Mouse (Mus musculus) pancreas, adult 10 weeks (tissue): ENCODE data around the gene Adamts4. TPM values are rescaled to one million over a fixed set of nuclear protein-coding genes. Genes with fewer than 3 reads are reported as not detected.

Experiments used
- polyA plus RNA-seq: library from polyadenylated mRNA; stranded (reverse); fragments of 350-450 nt; fragmentation: Illumina TruSeq; extraction: RNeasy Lipid Tissue Mini Kit (QIAGEN cat#74804); gene quantifications from one replicate; pipeline ENCODE4 v1.2.3, GENCODE M21; 2015; ENCODE audit warnings: low read depth, low replicate concordance; ENCODE audit not compliant: insufficient read depth

The Adamts4 gene
- polyA plus RNA-seq = 0.94 TPM

DNA sequence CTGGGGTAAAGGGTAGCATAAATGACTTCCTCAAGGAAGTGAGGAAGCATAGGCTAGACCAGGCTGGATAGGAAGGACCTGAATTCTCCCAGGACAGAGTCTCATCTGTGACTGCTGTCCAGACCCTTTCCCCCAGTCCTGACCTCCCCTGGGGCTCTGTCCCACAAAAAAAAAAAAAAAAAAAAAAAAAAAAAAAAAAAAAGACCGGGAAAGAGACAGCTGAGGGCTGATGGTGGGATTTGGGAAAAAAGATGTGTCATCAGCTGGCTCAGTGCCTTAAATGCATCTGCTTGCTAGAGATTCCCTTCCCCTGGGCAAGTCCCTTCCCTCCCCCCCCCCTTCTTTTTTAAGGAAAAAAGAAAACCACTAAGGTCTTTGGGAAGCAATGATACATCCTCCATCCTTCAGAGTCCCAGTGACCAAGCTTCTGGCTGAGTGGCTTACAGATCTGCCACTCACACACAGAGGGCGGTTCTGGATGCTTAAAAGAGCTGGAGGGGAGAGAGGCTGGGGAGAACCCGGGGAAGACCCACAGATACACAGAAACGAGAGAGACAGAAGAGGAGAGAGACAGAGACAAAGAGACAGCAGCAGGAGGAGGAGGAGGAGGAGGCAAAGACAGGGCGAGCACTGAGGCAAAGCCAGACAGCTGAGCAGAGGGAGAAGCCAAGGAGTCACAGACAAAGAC is at the start of gene Adamts4:
TSS of gene Adamts4 (plus strand) at position 509 of the 688 bp plus-strand sequence.

DNA sequence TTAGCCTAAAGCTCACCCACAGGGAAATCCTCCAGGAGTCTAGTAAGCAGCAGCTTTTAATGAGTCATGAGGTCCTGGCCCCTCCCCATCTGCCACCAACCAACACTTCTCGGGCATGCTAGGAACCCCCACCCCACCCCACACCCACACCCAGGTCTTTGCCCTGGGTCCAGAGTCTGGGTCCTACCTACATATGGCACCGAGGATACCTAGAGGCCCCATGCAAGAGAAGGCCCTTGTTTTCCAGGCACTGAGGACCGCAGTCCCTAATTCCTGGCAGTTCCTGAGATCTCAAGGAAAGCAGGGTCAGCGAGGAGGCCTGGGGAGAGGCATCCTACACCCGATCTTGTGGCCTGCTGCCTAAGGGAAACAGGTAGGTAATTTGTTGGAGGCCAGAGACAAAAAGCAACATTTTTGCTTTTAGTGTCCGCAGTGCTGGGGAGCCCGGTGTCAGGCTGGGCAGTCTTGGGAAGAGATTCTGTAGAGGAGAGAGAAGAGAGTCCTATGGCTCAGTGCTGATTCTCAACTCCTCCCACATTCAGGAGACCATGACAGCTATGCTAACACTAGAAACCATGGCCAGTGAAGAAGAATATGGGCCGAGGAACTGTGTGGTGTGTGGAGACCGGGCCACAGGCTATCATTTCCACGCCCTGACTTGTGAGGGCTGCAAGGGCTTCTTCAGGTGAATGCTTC is 36.3 kb upstream of the Adamts4 start, which contains the start of gene Nr1i3:
TSS of gene Nr1i3 (plus strand) at position 170 of the 696 bp plus-strand sequence.

DNA sequence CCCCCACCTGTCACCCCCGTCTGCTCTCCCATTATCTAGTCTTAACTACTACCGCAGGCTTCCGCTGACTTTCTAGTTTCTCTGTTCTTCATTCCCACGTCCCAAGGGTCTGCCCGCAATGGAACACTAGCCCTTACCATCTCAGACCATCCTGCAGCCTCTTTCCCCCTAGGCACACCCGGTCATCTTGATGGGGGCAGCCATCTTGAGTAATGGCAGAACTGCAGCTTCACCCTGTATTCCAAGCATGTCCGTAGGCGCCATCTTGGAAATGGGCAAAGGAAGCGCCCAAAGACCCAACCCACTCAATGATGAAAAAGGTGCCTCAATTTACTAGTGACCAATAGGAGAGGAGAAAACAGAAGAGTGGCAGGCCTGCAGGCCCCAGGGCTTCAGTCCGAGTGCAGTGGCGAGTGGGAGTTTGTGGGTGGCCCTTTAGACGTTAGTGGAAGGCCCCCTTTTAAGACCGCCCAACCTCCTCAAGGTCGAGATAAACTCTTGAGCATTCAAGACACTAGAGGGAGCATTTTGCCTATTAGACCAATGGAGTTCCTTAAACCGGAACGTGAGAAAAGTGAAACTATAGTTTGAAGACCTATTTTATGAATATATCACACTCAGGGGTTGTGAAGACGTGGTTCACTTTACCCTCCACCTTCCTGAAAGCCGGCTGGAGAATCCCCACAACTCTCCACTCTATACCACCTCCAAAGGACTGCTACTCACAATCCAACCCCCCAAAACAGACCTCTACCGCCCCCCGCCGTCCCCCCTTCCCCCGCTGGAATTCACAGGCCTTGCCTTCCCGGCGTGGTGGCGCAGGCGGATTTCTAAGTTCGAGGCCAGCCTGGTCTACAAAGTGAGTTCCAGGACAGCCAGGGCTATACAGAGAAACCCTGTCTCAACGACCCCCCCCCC is 27.7 kb upstream of the Adamts4 start, which contains the start of gene Tomm40l:
TSS of gene Tomm40l (minus strand) at position 277 of the 918 bp plus-strand sequence.

DNA sequence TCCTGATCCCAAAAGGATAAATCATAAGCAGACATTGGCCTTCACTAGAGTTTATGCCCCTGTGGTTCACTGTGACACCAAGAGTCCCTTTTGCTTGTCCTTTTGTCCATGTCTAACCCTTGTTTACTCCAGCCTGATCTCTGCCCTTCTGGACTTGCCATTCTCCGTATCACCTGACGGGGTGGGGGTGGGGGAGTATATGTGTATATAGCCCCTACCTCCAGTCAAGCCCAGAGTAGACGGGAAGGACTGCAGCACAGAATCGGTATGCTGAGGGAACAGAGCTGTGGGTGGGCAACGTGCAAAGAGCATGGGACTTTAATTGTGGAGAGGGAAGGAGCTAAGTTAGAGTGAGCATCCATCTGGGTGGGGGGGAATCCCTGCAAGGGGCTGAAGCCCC is 25.4 kb upstream of the Adamts4 start, which contains the start of gene Apoa2:
TSS of gene Apoa2 (plus strand) at position 198 of the 400 bp plus-strand sequence.

DNA sequence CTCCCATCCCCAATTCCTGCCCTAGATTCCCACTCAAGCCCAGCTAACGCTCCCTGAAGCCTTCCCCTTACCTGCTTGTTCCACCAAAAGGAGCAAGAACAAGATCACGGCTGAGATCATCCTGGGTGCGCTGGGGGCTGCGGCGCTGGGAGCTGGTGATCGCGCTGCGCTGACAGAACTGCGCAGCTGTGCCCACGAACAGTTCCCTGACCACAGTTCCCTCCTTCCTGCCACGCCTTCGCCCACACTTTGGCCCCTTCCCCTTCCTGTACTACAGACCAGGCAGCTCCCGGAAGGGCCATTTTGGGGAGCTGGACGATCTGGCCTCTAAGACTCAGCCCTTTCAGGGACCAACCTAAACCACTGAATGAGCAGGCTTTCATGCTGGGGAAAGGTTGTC is 16.1 kb upstream of the Adamts4 start, which contains the start of gene Fcer1g:
TSS of gene Fcer1g (minus strand) at position 240 of the 400 bp plus-strand sequence.

DNA sequence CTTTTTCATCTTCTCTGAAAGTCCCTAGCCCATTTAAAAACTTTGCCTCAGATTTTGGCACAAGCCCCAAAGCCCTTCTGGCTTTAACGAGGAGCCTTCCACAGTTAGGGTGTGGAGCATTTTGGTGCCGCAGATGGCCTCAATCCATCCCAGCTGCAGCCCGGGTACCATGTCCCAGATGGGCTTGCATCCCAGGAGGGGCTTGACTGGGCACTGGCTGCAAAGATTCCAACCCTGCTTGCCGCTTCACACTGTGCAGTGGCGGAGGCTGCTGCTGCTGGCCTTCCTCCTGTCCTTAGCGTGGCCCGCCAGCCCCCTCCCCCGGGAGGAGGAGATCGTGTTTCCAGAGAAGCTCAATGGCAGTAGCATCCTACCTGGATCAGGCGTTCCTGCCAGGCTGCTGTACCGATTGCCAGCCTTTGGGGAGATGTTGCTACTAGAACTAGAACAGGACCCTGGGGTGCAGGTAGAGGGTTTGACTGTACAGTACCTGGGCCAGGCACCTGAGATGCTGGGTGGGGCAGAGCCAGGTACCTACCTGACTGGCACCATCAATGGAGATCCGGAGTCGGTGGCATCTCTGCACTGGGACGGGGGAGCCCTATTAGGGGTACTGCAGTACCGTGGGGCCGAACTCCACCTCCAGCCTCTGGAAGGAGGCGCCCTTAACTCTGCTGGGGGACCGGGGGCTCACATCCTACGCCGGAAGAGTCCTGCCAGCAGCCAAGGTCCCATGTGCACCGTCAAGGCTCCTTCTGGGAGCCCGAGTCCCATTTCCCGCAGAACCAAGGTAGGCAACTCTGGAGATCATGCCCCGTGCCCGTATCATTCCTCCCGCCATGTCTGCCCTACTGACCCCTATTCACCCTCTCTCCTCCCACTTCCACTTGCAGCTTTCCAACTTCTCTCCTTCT is 716 bp downstream of the Adamts4 start, which contains the start of gene Ndufs2:
TSS of gene Ndufs2 (minus strand) at position 709 of the 914 bp plus-strand sequence.

DNA sequence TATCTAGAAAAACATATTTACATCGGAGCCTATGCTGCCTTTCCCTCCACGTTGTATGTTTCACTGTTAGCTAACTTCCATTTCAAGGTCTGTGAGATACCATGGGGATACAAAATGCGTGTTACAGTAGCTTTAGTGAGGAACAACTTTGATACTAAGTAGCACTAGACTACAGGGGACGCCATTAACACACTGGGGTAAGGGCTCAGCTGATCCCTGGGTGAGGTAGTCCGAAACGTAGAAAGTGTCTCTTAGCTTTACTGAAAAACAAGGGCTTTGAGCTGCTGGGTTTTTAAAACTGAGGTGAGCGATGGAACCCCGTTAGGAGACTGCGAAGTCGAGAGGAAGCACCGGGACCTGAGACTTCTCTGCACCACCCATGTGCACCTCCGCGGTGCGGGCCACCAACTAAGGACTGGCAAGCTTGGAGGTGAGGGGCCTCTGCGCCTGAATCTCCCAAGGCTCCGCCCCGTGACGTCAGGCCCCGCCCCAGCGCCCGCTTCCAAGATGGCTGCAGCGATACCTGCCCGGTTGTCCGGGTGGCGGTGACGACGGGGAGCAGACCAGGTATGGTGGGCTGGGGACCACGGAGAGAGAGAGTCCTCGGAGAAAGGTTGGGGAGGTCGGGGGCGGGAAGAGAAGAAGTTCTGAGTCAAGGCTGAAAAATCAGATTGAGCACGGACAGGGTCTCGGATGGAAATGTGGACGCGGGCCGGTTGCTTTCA is 19.8 kb downstream of the Adamts4 start, which contains the start of gene B4galt3:
TSS of gene B4galt3 (plus strand) at position 481 of the 725 bp plus-strand sequence.

DNA sequence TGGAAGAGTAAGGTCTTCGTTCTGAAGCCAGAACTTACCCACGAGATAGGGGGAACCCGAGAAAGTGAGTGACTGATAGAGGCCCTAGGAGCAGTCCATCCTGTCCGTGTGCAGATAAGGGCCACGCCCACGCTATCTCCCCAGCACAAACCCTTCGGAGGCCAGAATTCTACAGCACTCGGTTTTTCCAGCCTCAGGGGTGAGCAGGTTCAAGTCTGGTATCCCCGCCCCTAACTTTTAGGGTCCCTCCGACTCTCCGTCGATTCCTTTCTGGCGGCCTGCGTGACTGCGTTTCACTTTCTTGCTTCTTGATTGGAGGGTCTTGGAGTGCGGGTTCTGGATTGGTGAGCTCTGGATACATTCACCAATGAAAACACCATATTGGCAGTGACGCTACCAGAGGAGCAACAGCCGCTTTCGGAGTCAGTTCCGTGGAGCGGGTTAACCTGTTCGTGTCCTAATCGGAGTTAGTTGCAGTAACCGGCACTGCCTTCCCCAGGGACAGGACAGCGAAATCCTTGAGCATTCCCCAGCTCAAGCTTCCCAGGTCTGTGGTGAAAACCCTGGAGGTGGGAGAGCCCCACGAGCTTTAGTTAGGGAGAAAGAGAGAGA is 30.8 kb downstream of the Adamts4 start, which contains the start of gene Ppox:
TSS of gene Ppox (minus strand) at position 271 of the 612 bp plus-strand sequence.

DNA sequence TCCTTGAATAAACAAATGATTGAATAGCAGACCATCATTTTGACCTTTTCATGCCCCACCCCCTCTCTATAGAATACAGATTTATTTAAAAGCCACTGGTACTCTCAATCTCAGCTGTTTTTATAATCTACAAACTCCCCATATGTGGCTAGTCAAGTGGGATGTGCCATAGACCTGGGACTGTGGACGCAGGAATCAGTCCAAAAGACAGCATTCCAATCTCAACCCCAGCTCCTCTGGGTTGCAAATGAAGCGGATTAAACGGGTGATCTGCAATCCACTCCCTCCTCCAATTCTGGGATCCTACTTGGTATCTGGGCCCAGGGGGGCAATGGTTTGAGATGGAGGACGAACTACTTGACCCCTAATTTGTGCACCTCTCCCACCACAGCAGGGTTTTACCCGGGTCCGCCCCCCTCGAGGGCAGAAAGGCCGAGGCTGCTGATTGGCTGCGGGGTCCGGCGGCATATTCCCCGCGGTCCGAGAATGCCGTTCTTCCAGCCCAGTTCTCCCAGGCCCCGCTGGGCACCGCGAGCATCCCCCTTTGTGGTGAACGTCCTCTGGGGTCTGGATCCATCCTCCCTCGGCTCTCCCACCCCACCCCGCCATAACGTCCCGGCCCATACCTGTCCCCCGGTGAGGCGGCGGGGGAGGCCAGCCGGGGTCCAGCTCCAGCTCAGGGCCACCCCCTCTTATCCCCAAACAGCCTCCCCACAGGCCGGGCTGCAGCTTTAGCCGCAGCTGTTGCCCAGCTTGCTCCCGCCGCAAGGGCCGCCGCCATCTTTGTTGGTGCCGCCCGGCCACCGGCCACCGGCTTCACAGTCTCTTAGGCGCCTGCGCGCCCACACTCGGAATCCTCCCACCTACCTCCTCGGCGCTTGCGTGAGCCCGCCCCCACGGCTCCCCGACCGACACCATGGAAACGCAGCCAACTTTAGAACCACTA is 37.2 kb downstream of the Adamts4 start, which contains the start of gene Usp21:
TSS of gene Usp21 (minus strand) at position 856 of the 946 bp plus-strand sequence.

DNA sequence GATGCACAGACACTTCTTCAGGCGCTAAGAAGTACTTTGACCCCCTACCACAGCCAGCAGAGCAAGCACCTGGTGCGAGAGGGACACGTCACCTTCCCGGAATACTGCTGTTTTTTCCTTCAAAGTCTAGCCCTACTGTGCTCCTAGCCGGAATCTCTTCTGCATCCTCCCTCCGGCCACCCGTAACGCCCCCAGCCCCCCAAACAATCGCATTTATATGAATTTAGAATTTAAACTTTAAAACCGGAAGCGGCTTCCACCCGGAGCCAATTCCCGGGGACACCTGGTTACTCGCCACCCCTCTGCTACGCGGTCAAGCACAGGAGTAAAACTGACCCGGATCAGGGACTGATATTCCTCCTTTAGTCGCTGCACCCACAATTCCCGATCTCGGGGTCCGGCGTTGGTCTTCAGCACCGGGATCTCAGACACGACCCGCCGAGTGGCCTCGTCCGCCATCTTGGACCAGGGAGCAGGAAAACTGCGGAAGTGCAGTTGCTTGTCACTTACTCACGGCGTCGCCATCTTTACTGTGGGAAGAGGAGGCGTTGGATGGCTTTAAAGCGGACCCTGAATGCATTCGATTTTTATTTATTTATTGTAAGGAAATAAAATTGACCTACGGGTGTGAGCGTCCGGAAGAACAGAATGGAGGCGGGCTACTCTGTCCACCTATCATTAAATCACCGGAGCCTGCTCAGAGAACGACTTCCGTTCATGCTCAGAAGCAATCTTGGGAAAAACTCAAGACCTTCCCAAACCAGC is 44.3 kb downstream of the Adamts4 start, which contains the start of gene Ufc1:
TSS of gene Ufc1 (minus strand) at position 727 of the 765 bp plus-strand sequence.

Other genes starting within 250 kb of the Adamts4 start
- 0.68 TPM for gene Fcgr4, start 231.5 kb upstream of the Adamts4 start, polyA plus RNA-seq
- 10.0 TPM for gene Fcgr3, start 185.5 kb upstream of the Adamts4 start, polyA plus RNA-seq
- 1.6 TPM for gene Cfap126, start 136.5 kb upstream of the Adamts4 start, polyA plus RNA-seq
- gene Sdhc, start 99.8 kb upstream of the Adamts4 start, polyA plus RNA-seq = 17.8 TPM
- gene Mpz, start 99.7 kb upstream of the Adamts4 start, polyA plus RNA-seq = 1.4 TPM
- 10.0 TPM for gene Pcp4l1, start 54.2 kb upstream of the Adamts4 start, polyA plus RNA-seq
- not detected for gene Nr1i3, start 36.5 kb upstream of the Adamts4 start, polyA plus RNA-seq
- 19.5 TPM for gene Tomm40l, start 27.9 kb upstream of the Adamts4 start, polyA plus RNA-seq
- gene Apoa2, start 25.4 kb upstream of the Adamts4 start, polyA plus RNA-seq = not detected
- 14.0 TPM for gene Fcer1g, start 16.1 kb upstream of the Adamts4 start, polyA plus RNA-seq
- gene Ndufs2, start 967 bp downstream of the Adamts4 start, polyA plus RNA-seq = 77.8 TPM
- gene B4galt3, start 19.9 kb downstream of the Adamts4 start, polyA plus RNA-seq = 14.4 TPM
- gene Ppox, start 30.8 kb downstream of the Adamts4 start, polyA plus RNA-seq = 18.2 TPM
- gene Usp21, start 37.6 kb downstream of the Adamts4 start, polyA plus RNA-seq = 16.4 TPM
- gene Ufc1, start 44.6 kb downstream of the Adamts4 start, polyA plus RNA-seq = 42.1 TPM
- gene Dedd, start 78.7 kb downstream of the Adamts4 start, polyA plus RNA-seq = 12.2 TPM
- 13.2 TPM for gene Nit1, start 95.2 kb downstream of the Adamts4 start, polyA plus RNA-seq
- gene Pfdn2, start 95.2 kb downstream of the Adamts4 start, polyA plus RNA-seq = 9.1 TPM
- not detected for gene Klhdc9, start 110.4 kb downstream of the Adamts4 start, polyA plus RNA-seq
- 0.87 TPM for gene Nectin4, start 119.7 kb downstream of the Adamts4 start, polyA plus RNA-seq
- 1.7 TPM for gene Arhgap30, start 138.5 kb downstream of the Adamts4 start, polyA plus RNA-seq
- gene Usf1, start 160.9 kb downstream of the Adamts4 start, polyA plus RNA-seq = 36.3 TPM
- 12.7 TPM for gene Tstd1, start 168.5 kb downstream of the Adamts4 start, polyA plus RNA-seq
- 23.8 TPM for gene F11r, start 187.1 kb downstream of the Adamts4 start, polyA plus RNA-seq